Mouse (Mus musculus) lung, embryonic 14.5 days (tissue): ENCODE results near the gene Hnrnpdl. TPM values are rescaled to one million over a fixed set of nuclear protein-coding genes. Genes with fewer than 3 reads are reported as not detected.

Experiments
- ATAC-seq: fragments of 200-750 bp; cut with Nextera tagmentation; 2 replicates; pipeline ENCODE4 v1.8.0; 2017; ENCODE audit warnings: mild to moderate bottlenecking, moderate TSS enrichment, moderate library complexity; ENCODE audit not compliant: insufficient read depth
- DNase-seq: peaks from one replicate; pipeline ENCODE4 v3.0.0-alpha.2; 2015
- H3K27ac ChIP-seq: fragments of 300-500 bp; sonication (generic); 2 replicates; pipeline ENCODE4 v1.5.1; 2014; ENCODE audit warnings: low read depth, mild to moderate bottlenecking, moderate library complexity
- H3K27me3 ChIP-seq: fragments of 300-500 bp; sonication (generic); 2 replicates; pipeline ENCODE4 v1.6.1; 2014; ENCODE audit warnings: low read length, control low read depth; ENCODE audit not compliant: insufficient read depth
- H3K36me3 ChIP-seq: fragments of 300-500 bp; sonication (generic); 2 replicates; pipeline ENCODE4 v1.6.1; 2014; ENCODE audit warnings: control low read depth; ENCODE audit not compliant: insufficient read depth
- H3K4me1 ChIP-seq: fragments of 300-500 bp; sonication (generic); 2 replicates; pipeline ENCODE4 v1.6.1; 2014; ENCODE audit warnings: antibody characterized with exemption, control low read depth; ENCODE audit not compliant: insufficient read depth
- H3K4me2 ChIP-seq: fragments of 300-500 bp; sonication (generic); 2 replicates; pipeline ENCODE4 v1.6.1; 2014; ENCODE audit warnings: mild to moderate bottlenecking
- H3K4me3 ChIP-seq: fragments of 300-500 bp; sonication (generic); 2 replicates; pipeline ENCODE4 v1.5.1; 2014; ENCODE audit warnings: low read depth, low read length
- H3K9ac ChIP-seq: fragments of 300-500 bp; sonication (generic); 2 replicates; pipeline ENCODE4 v1.6.1; 2014
- H3K9me3 ChIP-seq: fragments of 300-500 bp; sonication (generic); 2 replicates; pipeline ENCODE4 v1.6.1; 2016; ENCODE audit warnings: low read depth, low read length, control low read depth
- CTCF ChIP-seq: IDR thresholded peaks from 2 replicates; pipeline ENCODE4 v1.5.1; 2016; ENCODE audit warnings: antibody characterized with exemption, low read depth
- WGBS: fragments of 180-500 bp; shearing (Covaris S2); extraction: QIAGEN DNeasy Blood & Tissue Kit; methylation state at CpG from one replicate; pipeline ENCODE4 v1.1.7; 2014; 5-methylcytosine and 5-hydroxymethylcytosine counted together
- polyA plus RNA-seq: library from polyadenylated mRNA; unstranded; fragments of >200 nt; fragmentation: Nextera tagmentation; extraction: Ambion mirVana; gene quantifications from 2 replicates; pipeline ENCODE4 v1.2.1, GENCODE M21; 2014

Gene Hnrnpdl
- polyA plus RNA-seq, result 200 and 204 TPM in 2 replicates

- Histone ChIP-seq H3K4me2 (peak within 1 kb of the TSS; percentile 91), H3K9me3 (no peaks in the 10 kb centered on the region), H3K4me3 (peak within 1 kb of the TSS; percentile 96), H3K27me3 (no peaks in the 10 kb centered on the region), H3K27ac (peak within 1 kb of the TSS; percentile 99), H3K4me1 (no peaks in the 10 kb centered on the region), H3K36me3 (peaks cover 30% of the 10 kb centered on the region), H3K9ac (peak within 1 kb of the TSS; percentile 99)
- no peak for TF ChIP-seq CTCF
- ATAC-seq, result peak; percentile 87
- under 1% methylated on average over 57 of the region's 57 CpGs for WGBS
- peak; percentile 97 for DNase-seq
These were observed at the start of gene Hnrnpdl, which contains the start of gene Enoph1 for GRCm38 (mm10) chr5:100039602-100040142. Hnrnpdl (minus strand) TSS chr5:100039664. Enoph1 (plus strand) TSS chr5:100039985.

DNA sequence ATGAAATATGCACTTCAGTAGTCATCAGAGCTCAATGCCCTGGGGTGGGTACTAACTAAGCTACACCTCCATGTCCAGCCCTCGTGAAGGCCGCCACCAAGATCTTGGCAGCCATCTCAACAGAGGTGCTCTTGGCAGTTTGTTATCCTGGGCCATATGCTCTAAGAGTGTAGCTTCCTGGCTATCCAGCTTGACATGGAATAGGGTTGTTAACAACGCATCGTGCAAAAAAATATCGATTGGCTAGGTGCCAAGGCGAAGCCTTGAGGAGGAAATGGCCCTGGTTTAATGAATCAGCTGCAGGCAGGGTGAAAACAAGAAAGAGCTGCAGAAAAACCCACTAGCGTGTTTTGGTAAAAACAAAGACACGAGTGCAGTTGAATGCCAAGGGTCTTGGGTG, 45.6 kb upstream of the Hnrnpdl start:
- no peak overlapping the region for H3K4me2 ChIP-seq
- ATAC-seq (peak; percentile 51; the same call in 1 of the 2 replicates), DNase-seq (peak; percentile 92)
- no peak overlapping the region for H3K27ac ChIP-seq
- peaks cover 13% of the 10 kb centered on the region for H3K4me1 ChIP-seq
- no peak overlapping the region for H3K9ac ChIP-seq
- no peaks in the 10 kb centered on the region for H3K27me3 ChIP-seq
- no peaks in the 10 kb centered on the region for H3K9me3 ChIP-seq
- 31% methylated on average over 8 of the region's 8 CpGs for WGBS
- no peak for TF ChIP-seq CTCF
- no peak overlapping the region for H3K4me3 ChIP-seq
- no peaks in the 10 kb centered on the region for H3K36me3 ChIP-seq

- 45% methylated on average over 12 of the region's 12 CpGs for WGBS
These were observed 44.6 kb upstream of the Hnrnpdl start for GRCm38 (mm10) chr5:100083953-100084562.

GRCm38 (mm10) chr5:100082006-100082405, 42.5 kb upstream of the Hnrnpdl start:
- H3K27ac ChIP-seq, result no peak overlapping the region
- H3K4me2 ChIP-seq, result no peak overlapping the region
- no peak for TF ChIP-seq CTCF
- 78% methylated on average over 4 of the region's 4 CpGs for WGBS
- no peaks in the 10 kb centered on the region for H3K36me3 ChIP-seq
- H3K9me3 ChIP-seq, result no peaks in the 10 kb centered on the region
- H3K4me3 ChIP-seq, result no peak overlapping the region
- DNase-seq (no peak), ATAC-seq (no peak)
- H3K9ac ChIP-seq, result no peak overlapping the region
- no peaks in the 10 kb centered on the region for H3K27me3 ChIP-seq
- H3K4me1 ChIP-seq, result peaks cover 23% of the 10 kb centered on the region

More at GRCm38 (mm10) chr5:100083953-100084562, 44.6 kb upstream of the Hnrnpdl start:
- H3K4me3 ChIP-seq, result no peak overlapping the region
- no peaks in the 10 kb centered on the region for H3K27me3 ChIP-seq
- no peaks in the 10 kb centered on the region for H3K36me3 ChIP-seq
- ATAC-seq (no peak), DNase-seq (peak; percentile 56)
- no peak overlapping the region for H3K9ac ChIP-seq
- no peak overlapping the region for H3K4me2 ChIP-seq
- no peak for TF ChIP-seq CTCF
- no peaks in the 10 kb centered on the region for H3K9me3 ChIP-seq
- peaks cover 19% of the 10 kb centered on the region for H3K4me1 ChIP-seq
- peak overlapping the region; percentile 65; the same call in 1 of the 2 replicates for H3K27ac ChIP-seq

DNA sequence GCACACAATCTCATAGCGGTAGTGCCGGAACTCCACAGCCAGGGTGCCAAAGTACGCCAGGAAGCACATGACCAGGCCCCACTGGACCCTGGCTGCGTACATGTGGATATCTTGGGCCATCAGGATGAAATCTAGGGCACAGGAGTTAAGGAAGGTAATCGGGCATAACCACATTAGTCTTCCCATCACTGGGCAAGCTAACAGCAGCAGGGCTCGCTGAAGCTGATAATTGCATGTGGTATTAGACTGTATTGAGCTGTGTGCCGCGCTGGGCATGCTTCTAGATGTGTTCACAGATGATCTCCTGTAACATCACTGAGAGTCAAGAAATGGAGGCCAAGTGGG, 40.4 kb upstream of the Hnrnpdl start:
- WGBS, result 80% methylated on average over 8 of the region's 8 CpGs
- Histone ChIP-seq H3K36me3 (no peaks in the 10 kb centered on the region), H3K4me2 (peak overlapping the region; percentile 67), H3K4me3 (no peak overlapping the region), H3K9ac (no peak overlapping the region), H3K4me1 (peaks cover 17% of the 10 kb centered on the region), H3K27ac (no peak overlapping the region), H3K27me3 (no peaks in the 10 kb centered on the region), H3K9me3 (no peaks in the 10 kb centered on the region)
- DNase-seq (no peak), ATAC-seq (no peak)
- TF ChIP-seq CTCF, result no peak

GRCm38 (mm10) chr5:100079040-100079930, 39.8 kb upstream of the Hnrnpdl start:
- ATAC-seq, result peak; percentile 63; the same call in 1 of the 2 replicates
- WGBS, result 19% methylated on average over 36 of the region's 36 CpGs
- no peak for TF ChIP-seq CTCF
- peak overlapping the region; percentile 38; the same call in 1 of the 2 replicates for H3K9ac ChIP-seq
- H3K4me3 ChIP-seq, result peak overlapping the region; percentile 33
- no peaks in the 10 kb centered on the region for H3K27me3 ChIP-seq
- DNase-seq, result peak; percentile 61
- H3K9me3 ChIP-seq, result no peaks in the 10 kb centered on the region
- no peak overlapping the region for H3K27ac ChIP-seq
- no peaks in the 10 kb centered on the region for H3K36me3 ChIP-seq
- H3K4me1 ChIP-seq, result peaks cover 15% of the 10 kb centered on the region
- H3K4me2 ChIP-seq, result peak overlapping the region; percentile 67

DNA sequence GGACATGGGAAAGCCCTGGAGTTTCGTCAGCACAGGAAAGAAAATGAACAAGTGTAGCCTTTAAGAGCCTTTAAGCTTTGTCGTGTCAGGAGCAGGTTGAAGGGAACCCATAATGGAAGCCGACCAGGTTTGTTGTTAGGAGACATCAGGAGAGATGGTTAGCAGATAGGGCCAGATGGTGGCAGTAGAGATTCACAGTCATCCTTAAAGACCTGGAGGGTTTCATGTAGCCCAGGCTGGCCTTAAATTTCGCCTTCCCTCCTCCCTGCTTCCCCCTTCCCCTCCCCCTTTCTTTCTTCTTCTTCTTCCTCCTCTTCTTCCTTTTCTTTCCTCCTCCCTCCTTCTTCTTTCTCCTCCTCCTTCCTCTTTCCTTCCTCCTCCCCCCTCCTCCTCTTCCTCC, 35.1 kb upstream of the Hnrnpdl start:
- Histone ChIP-seq H3K4me3 (no peak overlapping the region), H3K36me3 (peaks cover 23% of the 10 kb centered on the region), H3K27me3 (no peaks in the 10 kb centered on the region), H3K9ac (no peak overlapping the region), H3K4me1 (0 out of 2 replicates have a peak, but pooled peaks cover 10% of the 10 kb centered on the region), H3K4me2 (no peak overlapping the region), H3K27ac (no peak overlapping the region), H3K9me3 (no peaks in the 10 kb centered on the region)
- DNase-seq (peak; percentile 44), ATAC-seq (no peak)
- peak; percentile 39 for TF ChIP-seq CTCF
- WGBS, result 54% methylated on average over 4 of the region's 4 CpGs
